Mouse (Mus musculus) megakaryocyte, embryonic 14.5 days (primary cell): ENCODE measurements at regions not wholly inside any gene's neighbourhood (a gene's known extent, or its start where the extent isn't known, plus 50 kb on each side); places are given as distances from the start of the nearest gene placed in this dataset.

Experiments used
- FLI1 ChIP-seq: IDR thresholded peaks from 2 replicates; pipeline ENCODE4 v1.6.1; 2012; ENCODE audit warnings: low read length, inconsistent platforms, mixed read lengths
- GATA1 ChIP-seq: IDR thresholded peaks from 3 replicates; pipeline ENCODE4 v1.6.1; 2012; ENCODE audit warnings: mixed read lengths, low read length, inconsistent platforms, borderline replicate concordance

DNA sequence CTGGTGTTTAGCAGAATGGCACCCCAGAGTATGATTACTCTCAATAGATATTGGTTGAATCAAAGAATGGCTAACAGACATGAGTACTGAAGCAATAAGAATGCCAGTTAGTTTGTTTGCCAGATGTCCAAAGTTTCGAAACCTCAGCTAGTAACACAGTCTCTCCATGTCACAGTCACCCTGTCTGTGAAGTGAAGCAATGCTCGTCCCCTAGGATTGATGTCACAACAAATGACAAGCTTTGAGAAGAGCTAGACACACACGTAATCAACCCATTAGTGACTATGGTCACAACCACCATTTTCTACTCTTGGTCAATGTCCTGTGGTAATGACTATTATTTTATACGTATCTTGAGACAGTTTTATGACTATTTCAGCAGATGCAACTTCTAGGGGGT is 69.3 kb upstream of the Tgm3 start:
- TF ChIP-seq GATA1 (no peak), FLI1 (no peak)
